Mouse (Mus musculus): ENCODE measurements at regions not wholly inside any gene's neighbourhood (a gene's known extent, or its start where the extent isn't known, plus 50 kb on each side); places are given as distances from the start of the nearest gene placed in this dataset.

- TF ChIP-seq POLR2A (IDR thresholded peaks at IDR 0.05; ENCODE audit: low read depth, low read length) (no peak), CTCF (IDR thresholded peaks at IDR 0.05; ENCODE audit: extremely low read depth, insufficient read length, insufficient replicate concordance, low read depth, low read length) (no peak)
These were observed 234.5 kb downstream of the Sec16b start for GRCm38 (mm10) chr1:157740725-157741665.

Data from small intestine, adult 2 months (tissue).